Mouse (Mus musculus) MEL (cell line): ENCODE data around the gene Emx1.

Source experiments
- CHD1 ChIP-seq: IDR thresholded peaks from 2 replicates; pipeline ENCODE4 v1.6.1; 2012; ENCODE audit warnings: low read depth, mild to moderate bottlenecking, inconsistent platforms, low read length, improper control_type of control experiment
- CHD2 ChIP-seq: IDR thresholded peaks from 2 replicates; pipeline ENCODE4 v1.6.1; 2011; ENCODE audit warnings: low read length, improper control_type of control experiment
- CTCF ChIP-seq, 3 experiments: IDR thresholded peaks in 2 of 3; conservative IDR thresholded peaks in 1 of 3; 2 replicates each; pipeline ENCODE4 v1.5.1; 2011 to 2012; ENCODE audit warnings: low read length in 3 of 3, low read depth in 2 of 3, mild to moderate bottlenecking in 2 of 3, improper control_type of control experiment in 1 of 3, inconsistent platforms in 1 of 3, mixed read lengths in 1 of 3, moderate library complexity in 1 of 3; ENCODE audit not compliant: control insufficient read depth in 1 of 3, insufficient read depth in 1 of 3, poor library complexity in 1 of 3, severe bottlenecking in 1 of 3
- ELF1 ChIP-seq: IDR thresholded peaks from 2 replicates; pipeline ENCODE4 v1.6.1; 2014; ENCODE audit warnings: low read depth, mild to moderate bottlenecking, inconsistent platforms, low read length, improper control_type of control experiment, moderate library complexity
- EP300 ChIP-seq, 2 experiments: IDR thresholded peaks; 2 replicates each; pipeline ENCODE4 v1.6.1; 2011; ENCODE audit warnings: improper control_type of control experiment in 2 of 2, low read length in 2 of 2, low read depth in 1 of 2, mild to moderate bottlenecking in 1 of 2
- GATA1 ChIP-seq: IDR thresholded peaks from 2 replicates; pipeline ENCODE4 v1.6.1; 2011; ENCODE audit warnings: low read depth, low read length, improper control_type of control experiment
- MAFK ChIP-seq: IDR thresholded peaks from 2 replicates; pipeline ENCODE4 v1.6.1; 2011; ENCODE audit warnings: low read depth, mild to moderate bottlenecking, low read length, improper control_type of control experiment, borderline replicate concordance
- MAZ ChIP-seq: IDR thresholded peaks from 2 replicates; pipeline ENCODE4 v1.6.1; 2012; ENCODE audit warnings: low read depth, mild to moderate bottlenecking, inconsistent platforms, low read length, improper control_type of control experiment
- NRF1 ChIP-seq: IDR thresholded peaks from 2 replicates; pipeline ENCODE4 v1.6.1; 2014; ENCODE audit warnings: low read depth, mild to moderate bottlenecking, inconsistent platforms, low read length, improper control_type of control experiment, moderate library complexity; ENCODE audit not compliant: poor library complexity, insufficient read depth, severe bottlenecking
- POLR2A ChIP-seq, 2 experiments: IDR thresholded peaks; 2 replicates each; pipeline ENCODE4 v1.6.1; 2011 to 2012; ENCODE audit warnings: low read length in 2 of 2, mild to moderate bottlenecking in 2 of 2, control low read depth in 1 of 2, improper control_type of control experiment in 1 of 2, low read depth in 1 of 2, moderate library complexity in 1 of 2; ENCODE audit not compliant: control insufficient read depth in 1 of 2, insufficient read depth in 1 of 2, poor library complexity in 1 of 2
- POLR2AphosphoS2 ChIP-seq: IDR thresholded peaks from 2 replicates; pipeline ENCODE4 v1.6.1; 2011; ENCODE audit warnings: low read length, improper control_type of control experiment
- SMC3 ChIP-seq: IDR thresholded peaks from 2 replicates; pipeline ENCODE4 v1.6.1; 2011; ENCODE audit warnings: low read depth, low read length, improper control_type of control experiment
- TAL1 ChIP-seq: IDR thresholded peaks from 2 replicates; pipeline ENCODE4 v1.6.1; 2012; ENCODE audit warnings: mild to moderate bottlenecking, inconsistent platforms, low read length, moderate library complexity, mixed read lengths
- ZKSCAN1 ChIP-seq: IDR thresholded peaks from 2 replicates; pipeline ENCODE4 v1.6.1; 2012; ENCODE audit warnings: low read depth, mild to moderate bottlenecking, inconsistent platforms, low read length, improper control_type of control experiment, moderate library complexity

DNA sequence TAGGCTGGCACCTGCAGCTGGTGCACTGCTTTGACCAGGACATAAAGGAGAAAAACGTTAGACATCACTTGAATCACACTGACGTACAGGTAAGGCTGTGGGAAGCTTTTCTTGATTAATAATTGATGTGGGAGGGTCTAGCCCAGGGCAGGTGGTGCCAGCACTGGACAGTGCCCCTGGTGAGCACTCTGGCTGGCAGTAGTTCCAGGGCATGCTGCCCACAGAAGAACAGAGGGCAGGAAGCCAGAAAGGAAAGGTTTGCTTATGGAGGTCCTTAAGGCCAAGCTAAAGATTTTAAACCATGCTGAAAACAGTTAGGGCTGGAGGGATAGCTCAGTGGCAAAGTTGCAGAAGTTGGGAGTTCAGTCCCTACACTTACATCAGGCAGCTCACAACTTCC is 7.2 kb upstream of the Emx1 start:
- TF ChIP-seq GATA1 (no peak), MAFK (no peak), CTCF (IDR thresholded peaks at IDR 0.05 in 2 of 3, conservative IDR thresholded peaks at IDR 0.05 in 1 of 3; ENCODE audit: control insufficient read depth in 1 of 3, insufficient read depth in 1 of 3, low read depth in 2 of 3, low read length in 3 of 3, poor library complexity in 1 of 3, severe bottlenecking in 1 of 3) (no peak), POLR2A (IDR thresholded peaks at IDR 0.05; ENCODE audit: control insufficient read depth in 1 of 2, insufficient read depth in 1 of 2, low read depth in 1 of 2, low read length in 2 of 2, poor library complexity in 1 of 2) (no peak), SMC3 (no peak), TAL1 (no peak), EP300 (IDR thresholded peaks at IDR 0.05; ENCODE audit: low read depth in 1 of 2, low read length in 2 of 2) (no peak), MAZ (no peak), ELF1 (no peak), ZKSCAN1 (no peak), CHD1 (no peak), NRF1 (no peak), CHD2 (no peak), POLR2AphosphoS2 (no peak)
